Mouse (Mus musculus) midbrain, postnatal 0 days (tissue): Measurements from ENCODE around the gene Adipoq. TPM values are rescaled to one million over a fixed set of nuclear protein-coding genes. Genes with fewer than 3 reads are reported as not detected.

Experiments
- ATAC-seq: fragments of 200-750 bp; cut with Nextera tagmentation; 2 replicates; pipeline ENCODE4 v1.8.0; 2017; ENCODE audit warnings: moderate number of reproducible peaks, mild to moderate bottlenecking, moderate TSS enrichment, moderate library complexity; ENCODE audit not compliant: low FRiP score
- DNase-seq: peaks from one replicate; pipeline ENCODE4 v3.0.0-alpha.2; 2015; ENCODE audit warnings: low spot score
- H3K27ac ChIP-seq: fragments of 300-500 bp; sonication (generic); 2 replicates; pipeline ENCODE4 v1.5.1; 2014; ENCODE audit warnings: low read depth, mild to moderate bottlenecking, low read length, mixed read lengths
- H3K27me3 ChIP-seq: fragments of 300-500 bp; sonication (generic); 2 replicates; pipeline ENCODE4 v1.6.1; 2014; ENCODE audit warnings: low read length, control low read depth, mixed read lengths; ENCODE audit not compliant: insufficient read depth
- H3K36me3 ChIP-seq: fragments of 300-500 bp; sonication (generic); 2 replicates; pipeline ENCODE4 v1.6.1; 2014; ENCODE audit warnings: low read length, control low read depth, mixed read lengths; ENCODE audit not compliant: insufficient read depth
- H3K4me1 ChIP-seq: fragments of 300-500 bp; sonication (generic); 2 replicates; pipeline ENCODE4 v1.6.1; 2014; ENCODE audit warnings: mild to moderate bottlenecking, control low read depth, antibody characterized with exemption, low read length, mixed read lengths; ENCODE audit not compliant: insufficient read depth
- H3K4me2 ChIP-seq: fragments of 300-500 bp; sonication (generic); 2 replicates; pipeline ENCODE4 v1.6.1; 2014; ENCODE audit warnings: low read depth, mild to moderate bottlenecking, low read length, mixed read lengths; ENCODE audit not compliant: poor library complexity, severe bottlenecking
- H3K4me3 ChIP-seq: fragments of 300-500 bp; sonication (generic); 2 replicates; pipeline ENCODE4 v1.5.1; 2014; ENCODE audit warnings: low read depth, mild to moderate bottlenecking, low read length, moderate library complexity
- H3K9ac ChIP-seq: fragments of 300-500 bp; sonication (generic); replicated peaks from 2 replicates; pipeline ENCODE4 v1.6.1; 2014; ENCODE audit warnings: mild to moderate bottlenecking, low read length, moderate library complexity, mixed read lengths; ENCODE audit not compliant: poor library complexity, severe bottlenecking
- H3K9me3 ChIP-seq: fragments of 300-500 bp; sonication (generic); 2 replicates; pipeline ENCODE4 v1.6.1; 2016; ENCODE audit warnings: low read length, control low read depth
- CTCF ChIP-seq: IDR thresholded peaks from 2 replicates; pipeline ENCODE4 v1.5.1; 2016; ENCODE audit warnings: antibody characterized with exemption, mild to moderate bottlenecking
- WGBS: fragments of 180-500 bp; shearing (Covaris S2); extraction: QIAGEN DNeasy Blood & Tissue Kit; methylation state at CpG from one replicate; pipeline ENCODE4 v1.1.7; 2014; 5-methylcytosine and 5-hydroxymethylcytosine counted together
- microRNA-seq: library from miRNA; unstranded; fragments of <30 nt; microRNA quantifications from one replicate; pipeline ENCODE4, GENCODE M21; 2016; ENCODE audit warnings: borderline number of aligned reads
- polyA plus RNA-seq: library from polyadenylated mRNA; unstranded; fragments of >200 nt; fragmentation: Nextera tagmentation; extraction: Ambion mirVana; gene quantifications from 2 replicates; pipeline ENCODE4 v1.2.1, GENCODE M21; 2015
- total RNA-seq: library from RNA; depleted of rRNA; stranded (reverse); fragments of >200 nt; gene quantifications from 2 replicates; pipeline ENCODE4 v1.2.3, GENCODE M21; 2014; rRNA removed

The Adipoq gene
- total and polyA plus RNA-seq, 2 experiments from 2014 or later: not detected

- ATAC-seq: no peak
- Histone ChIP-seq H3K4me3 (no peak overlapping the region), H3K9me3 (no peaks in the 10 kb centered on the region), H3K4me2 (no peak overlapping the region), H3K36me3 (no peaks in the 10 kb centered on the region), H3K27me3 (no peaks in the 10 kb centered on the region), H3K9ac (no peak overlapping the region), H3K4me1 (no peaks in the 10 kb centered on the region), H3K27ac (no peak overlapping the region)
- WGBS: 77% methylated on average over 1 of the region's 1 CpGs
- no peak for DNase-seq
- no peak for TF ChIP-seq CTCF
Measured at GRCm38 (mm10) chr16:23189612-23190011, 43.3 kb downstream of the Adipoq start.

- WGBS: 91% methylated on average over 9 of the region's 9 CpGs
Measured at GRCm38 (mm10) chr16:23191560-23192242, 45.4 kb downstream of the Adipoq start.

GRCm38 (mm10) chr16:23195618-23196017 lies 49.3 kb downstream of the Adipoq start:
- Histone ChIP-seq H3K4me3 (no peak overlapping the region), H3K4me2 (no peak overlapping the region), H3K9ac (no peak overlapping the region), H3K27me3 (no peaks in the 10 kb centered on the region), H3K27ac (no peak overlapping the region), H3K36me3 (no peaks in the 10 kb centered on the region), H3K4me1 (no peaks in the 10 kb centered on the region), H3K9me3 (no peaks in the 10 kb centered on the region)
- DNase-seq (no peak), ATAC-seq (no peak)
- no peak for TF ChIP-seq CTCF
- WGBS: 88% methylated on average over 7 of the region's 7 CpGs

More at GRCm38 (mm10) chr16:23191560-23192242, 45.4 kb downstream of the Adipoq start:
- H3K4me1 ChIP-seq: no peaks in the 10 kb centered on the region
- ATAC-seq (no peak), DNase-seq (no peak)
- TF ChIP-seq CTCF: no peak
- H3K4me3 ChIP-seq: no peak overlapping the region
- H3K27ac ChIP-seq: no peak overlapping the region
- H3K36me3 ChIP-seq: no peaks in the 10 kb centered on the region
- H3K9ac ChIP-seq: no peak overlapping the region
- no peak overlapping the region for H3K4me2 ChIP-seq
- no peaks in the 10 kb centered on the region for H3K27me3 ChIP-seq
- no peaks in the 10 kb centered on the region for H3K9me3 ChIP-seq

GRCm38 (mm10) chr16:23196296-23196695 lies 50.0 kb downstream of the Adipoq start:
- Histone ChIP-seq H3K4me1 (no peaks in the 10 kb centered on the region), H3K27me3 (no peaks in the 10 kb centered on the region), H3K9me3 (no peaks in the 10 kb centered on the region), H3K4me3 (no peak overlapping the region), H3K4me2 (no peak overlapping the region), H3K9ac (no peak overlapping the region), H3K27ac (no peak overlapping the region), H3K36me3 (no peaks in the 10 kb centered on the region)
- ATAC-seq (no peak), DNase-seq (no peak)
- no peak for TF ChIP-seq CTCF

- no peak overlapping the region for H3K9ac ChIP-seq
- no peak overlapping the region for H3K4me3 ChIP-seq
- H3K27ac ChIP-seq: no peak overlapping the region
- 92% methylated on average over 6 of the region's 6 CpGs for WGBS
- TF ChIP-seq CTCF: no peak
- no peaks in the 10 kb centered on the region for H3K9me3 ChIP-seq
- H3K4me2 ChIP-seq: no peak overlapping the region
- no peak for DNase-seq
- no peaks in the 10 kb centered on the region for H3K27me3 ChIP-seq
- no peaks in the 10 kb centered on the region for H3K36me3 ChIP-seq
- H3K4me1 ChIP-seq: no peaks in the 10 kb centered on the region
- ATAC-seq: no peak
Measured at GRCm38 (mm10) chr16:23196791-23197190, 50.5 kb downstream of the Adipoq start.

- no peaks in the 10 kb centered on the region for H3K4me1 ChIP-seq
- no peak overlapping the region for H3K27ac ChIP-seq
- no peaks in the 10 kb centered on the region for H3K36me3 ChIP-seq
- no peaks in the 10 kb centered on the region for H3K27me3 ChIP-seq
- H3K9me3 ChIP-seq: no peaks in the 10 kb centered on the region
- no peak for TF ChIP-seq CTCF
- H3K9ac ChIP-seq: no peak overlapping the region
- H3K4me2 ChIP-seq: no peak overlapping the region
- DNase-seq (no peak), ATAC-seq (no peak)
- no peak overlapping the region for H3K4me3 ChIP-seq
Measured at GRCm38 (mm10) chr16:23201498-23201897, 55.2 kb downstream of the Adipoq start.

Small RNAs within 50 kb of the gene (microRNA-seq; reads per million reads assigned to microRNA genes)
- not detected for gene Gm49346

Other genes starting within 250 kb of the Adipoq start
- gene Fetub, start 228.2 kb upstream of the Adipoq start, total RNA-seq: not detected in 2 replicates
- 0.33 TPM in 1 of 2 replicates, not detected in the other for gene Fetub, start 228.2 kb upstream of the Adipoq start, polyA plus RNA-seq
- not detected in 2 replicates for gene Hrg, start 195.5 kb upstream of the Adipoq start, total RNA-seq
- gene Hrg, start 195.5 kb upstream of the Adipoq start, polyA plus RNA-seq: not detected in 2 replicates
- not detected in 2 replicates for gene Kng2, start 117.1 kb upstream of the Adipoq start, total RNA-seq
- gene Kng2, start 117.1 kb upstream of the Adipoq start, polyA plus RNA-seq: not detected in 2 replicates
- gene Kng1, start 88.7 kb upstream of the Adipoq start, total RNA-seq: not detected in 2 replicates
- gene Kng1, start 88.7 kb upstream of the Adipoq start, polyA plus RNA-seq: not detected in 2 replicates
- 647 and 778 TPM in 2 replicates for gene Eif4a2, start 39.1 kb upstream of the Adipoq start, total RNA-seq
- 291 and 295 TPM in 2 replicates for gene Eif4a2, start 39.1 kb upstream of the Adipoq start, polyA plus RNA-seq
- 8.6 and 10.0 TPM in 2 replicates for gene Rfc4, start 18.8 kb upstream of the Adipoq start, total RNA-seq
- 20.4 and 22.6 TPM in 2 replicates for gene Rfc4, start 18.8 kb upstream of the Adipoq start, polyA plus RNA-seq
- gene St6gal1, start 78.2 kb downstream of the Adipoq start, total RNA-seq: 17.7 and 20.6 TPM in 2 replicates
- 8.5 and 12.0 TPM in 2 replicates for gene St6gal1, start 78.2 kb downstream of the Adipoq start, polyA plus RNA-seq